Mouse (Mus musculus) embryonic facial prominence, embryonic 14.5 days (tissue): ENCODE measurements around the gene Inpp5e. TPM values are rescaled to one million over a fixed set of nuclear protein-coding genes. Genes with fewer than 3 reads are reported as not detected.

Source experiments
- ATAC-seq: fragments of 200-750 bp; cut with Nextera tagmentation; 2 replicates; pipeline ENCODE4 v1.8.0; 2017; ENCODE audit warnings: low read depth, moderate number of reproducible peaks, moderate TSS enrichment
- DNase-seq: peaks from one replicate; pipeline ENCODE4 v3.0.0-alpha.2; 2015; ENCODE audit warnings: low spot score
- H3K27ac ChIP-seq: fragments of 300-500 bp; sonication (generic); replicated peaks from 2 replicates; pipeline ENCODE4 v1.5.1; 2014; ENCODE audit warnings: low read depth, mild to moderate bottlenecking, low read length, moderate library complexity
- H3K27me3 ChIP-seq: fragments of 300-500 bp; sonication (generic); replicated peaks from 2 replicates; pipeline ENCODE4 v1.6.1; 2014; ENCODE audit warnings: low read length; ENCODE audit not compliant: control insufficient read depth, insufficient read depth
- H3K36me3 ChIP-seq: fragments of 300-500 bp; sonication (generic); 2 replicates; pipeline ENCODE4 v1.6.1; 2014; ENCODE audit warnings: low read length, mixed read lengths; ENCODE audit not compliant: control insufficient read depth, insufficient read depth
- H3K4me1 ChIP-seq: fragments of 300-500 bp; sonication (generic); 2 replicates; pipeline ENCODE4 v1.6.1; 2014; ENCODE audit warnings: antibody characterized with exemption, low read length; ENCODE audit not compliant: control insufficient read depth, insufficient read depth
- H3K4me2 ChIP-seq: fragments of 300-500 bp; sonication (generic); 2 replicates; pipeline ENCODE4 v1.6.1; 2014; ENCODE audit warnings: low read depth, mild to moderate bottlenecking, low read length, moderate library complexity, mixed read lengths
- H3K4me3 ChIP-seq: fragments of 300-500 bp; sonication (generic); 2 replicates; pipeline ENCODE4 v1.5.1; 2014; ENCODE audit warnings: low read depth, mild to moderate bottlenecking, low read length
- H3K9ac ChIP-seq: fragments of 300-500 bp; sonication (generic); 2 replicates; pipeline ENCODE4 v1.6.1; 2014; ENCODE audit warnings: low read depth, mild to moderate bottlenecking, low read length, moderate library complexity, mixed read lengths
- H3K9me3 ChIP-seq: fragments of 300-500 bp; sonication (generic); 2 replicates; pipeline ENCODE4 v1.6.1; 2016; ENCODE audit warnings: low read length; ENCODE audit not compliant: control insufficient read depth
- WGBS: fragments of 180-500 bp; shearing (Covaris S2); extraction: QIAGEN DNeasy Blood & Tissue Kit; methylation state at CpG from one replicate; pipeline ENCODE4 v1.1.7; 2014; 5-methylcytosine and 5-hydroxymethylcytosine counted together
- polyA plus RNA-seq: library from polyadenylated mRNA; unstranded; fragments of >200 nt; fragmentation: Nextera tagmentation; extraction: Ambion mirVana; gene quantifications from 2 replicates; pipeline ENCODE4 v1.2.1, GENCODE M21; 2014

Gene Inpp5e
- polyA plus RNA-seq, 1 experiment from 2014 or later: 17.8 TPM

DNA sequence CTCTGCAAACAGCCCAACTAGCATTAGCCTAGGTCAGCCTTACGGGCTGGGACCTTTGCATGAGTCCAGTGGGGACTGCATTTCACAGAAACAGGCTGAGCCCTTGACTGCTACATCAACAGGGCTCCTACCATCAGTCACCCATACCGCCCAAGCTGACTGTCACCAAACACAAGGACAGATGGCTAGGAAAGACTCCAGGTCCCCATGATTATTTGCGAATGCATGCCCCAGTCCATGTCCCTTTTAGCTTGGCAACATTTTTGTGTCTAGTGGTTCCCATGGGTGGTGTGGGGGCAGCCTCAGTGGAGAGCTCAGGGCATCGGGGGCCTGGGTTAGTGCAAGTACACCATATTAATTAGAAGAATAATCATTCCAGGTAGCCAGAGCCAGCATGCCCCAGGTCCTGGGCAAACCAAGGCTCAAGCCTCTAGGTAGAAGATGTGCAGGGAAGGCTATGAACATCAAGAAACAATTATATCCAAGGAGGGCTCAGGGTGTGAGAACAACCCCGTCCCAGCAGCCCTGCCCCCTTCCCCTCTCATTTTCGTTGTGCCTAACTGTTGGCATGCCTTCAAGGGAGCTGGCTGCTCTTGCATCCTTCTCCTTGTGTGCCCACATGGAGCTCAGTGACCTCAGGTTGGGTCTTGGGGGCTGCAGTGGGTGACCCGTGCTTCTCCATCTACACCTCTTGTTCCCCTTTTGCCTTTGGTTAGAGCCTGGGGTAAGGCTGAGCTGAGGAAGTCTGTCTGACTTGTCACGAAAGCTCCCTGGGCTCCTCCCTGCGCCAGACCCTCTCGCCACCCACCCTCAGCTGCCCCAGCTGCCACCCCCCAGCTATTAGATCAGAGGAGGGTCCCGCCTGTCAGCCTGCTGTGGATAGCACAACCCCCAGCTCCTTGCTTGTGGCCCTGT lies 55.7 kb downstream of the Inpp5e start:
- Histone ChIP-seq H3K27ac (no peak overlapping the region), H3K9ac (peak overlapping the region; percentile 96; the same call in 1 of the 2 replicates), H3K27me3 (no peaks in the 10 kb centered on the region), H3K9me3 (no peaks in the 10 kb centered on the region), H3K36me3 (peaks cover 20% of the 10 kb centered on the region; the same call in 1 of the 2 replicates), H3K4me3 (peak overlapping the region; percentile 90; the same call in 1 of the 2 replicates), H3K4me1 (peaks cover 12% of the 10 kb centered on the region; the same call in 1 of the 2 replicates), H3K4me2 (peak overlapping the region; percentile 98)
- ATAC-seq (no peak), DNase-seq (no peak)
- 85% methylated on average over 11 of the region's 11 CpGs for WGBS

GRCm38 (mm10) chr2:26352291-26352910 lies 56.6 kb downstream of the Inpp5e start:
- peak overlapping the region; percentile 90 for H3K4me3 ChIP-seq
- H3K9ac ChIP-seq: peak overlapping the region; percentile 96
- peak overlapping the region; percentile 24; the same call in 1 of the 2 replicates for H3K27ac ChIP-seq
- peaks cover 29% of the 10 kb centered on the region; the same call in 1 of the 2 replicates for H3K36me3 ChIP-seq
- WGBS: 2% methylated on average over 34 of the region's 36 CpGs
- no peaks in the 10 kb centered on the region for H3K27me3 ChIP-seq
- peaks cover 12% of the 10 kb centered on the region; the same call in 1 of the 2 replicates for H3K4me1 ChIP-seq
- no peaks in the 10 kb centered on the region for H3K9me3 ChIP-seq
- peak overlapping the region; percentile 98 for H3K4me2 ChIP-seq
- ATAC-seq (peak; percentile 20; the same call in 1 of the 2 replicates), DNase-seq (no peak)

DNA sequence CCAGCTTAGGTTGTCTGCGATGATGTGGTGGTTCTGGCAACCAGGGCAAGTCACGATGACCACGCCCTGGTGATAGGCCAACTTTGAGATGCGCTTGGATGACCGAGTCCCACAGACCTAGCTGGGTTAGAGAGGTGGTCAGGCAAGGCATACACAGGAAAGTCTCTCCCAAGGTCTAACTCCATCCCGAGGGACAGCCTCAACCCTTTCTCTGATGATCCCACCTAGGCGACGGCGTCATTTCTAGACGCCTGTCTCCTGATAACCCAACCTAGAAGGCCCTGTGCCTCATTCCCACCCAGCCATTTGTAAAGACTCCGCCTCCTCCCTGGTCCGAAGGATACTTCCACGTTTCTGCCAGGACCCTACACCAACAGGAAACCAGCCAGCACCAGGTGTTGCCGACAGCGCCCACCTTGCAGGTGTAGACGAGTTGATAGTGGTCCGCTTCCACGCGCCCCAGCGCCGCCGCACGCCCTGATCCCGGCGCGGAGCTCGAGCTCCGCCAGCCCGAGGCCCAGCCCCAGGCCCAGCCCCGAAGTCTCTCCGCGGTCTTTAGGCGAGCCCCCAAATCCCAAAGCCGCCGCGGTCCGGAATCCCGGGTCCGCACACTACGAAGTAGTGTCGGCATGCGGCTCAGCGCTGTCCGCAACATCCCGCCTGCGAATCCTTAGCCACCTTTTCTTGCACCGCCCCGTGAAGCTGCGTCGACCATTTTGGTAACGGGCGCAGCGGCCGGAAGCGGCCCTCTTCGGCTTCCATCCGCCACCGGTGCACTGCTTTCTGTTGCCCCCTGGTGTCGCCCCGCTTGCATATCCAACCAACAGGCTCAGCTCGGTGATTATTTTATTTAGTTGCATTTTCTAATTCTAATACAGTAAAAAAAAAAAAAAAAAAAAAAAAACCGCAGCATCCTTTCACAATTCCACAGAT lies 57.4 kb downstream of the Inpp5e start, which contains the start of gene Dnlz:
Gene Dnlz, minus strand, starts transcription at position 753 of the 933 bp plus-strand sequence.
- Histone ChIP-seq H3K4me1 (peaks cover 12% of the 10 kb centered on the region; the same call in 1 of the 2 replicates), H3K36me3 (peaks cover 37% of the 10 kb centered on the region), H3K27me3 (no peaks in the 10 kb centered on the region), H3K9ac (peak within 1 kb of the TSS; percentile 96), H3K4me2 (peak within 1 kb of the TSS; percentile 98), H3K27ac (peak within 1 kb of the TSS; percentile 90), H3K9me3 (no peaks in the 10 kb centered on the region), H3K4me3 (peak within 1 kb of the TSS; percentile 90)
- ATAC-seq (peak; percentile 86), DNase-seq (peak; percentile 97)
- WGBS: 4% methylated on average over 35 of the region's 62 CpGs

DNA sequence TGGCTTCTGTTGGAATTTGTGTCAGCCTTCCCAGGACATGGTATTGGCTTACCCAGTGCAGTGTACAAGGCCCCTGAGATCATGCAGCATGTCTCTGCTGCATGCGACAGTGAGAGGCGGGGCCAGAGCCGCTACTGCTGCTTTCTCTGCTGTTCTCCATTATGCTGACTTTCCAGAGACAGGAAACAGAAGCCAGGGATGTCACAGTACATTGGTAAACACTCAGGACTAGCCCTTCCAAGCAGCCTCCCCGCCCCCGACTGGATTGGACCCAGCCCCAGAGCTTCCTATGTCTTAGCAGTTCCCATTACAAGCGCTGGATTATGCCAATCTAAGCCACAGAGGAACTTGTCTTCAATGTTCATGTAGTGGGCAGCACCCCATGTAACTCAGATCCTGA lies 60.8 kb downstream of the Inpp5e start:
- no peak for ATAC-seq
- Histone ChIP-seq H3K4me1 (peaks cover 12% of the 10 kb centered on the region; the same call in 1 of the 2 replicates), H3K9ac (no peak overlapping the region), H3K4me3 (no peak overlapping the region), H3K27me3 (no peaks in the 10 kb centered on the region), H3K9me3 (no peaks in the 10 kb centered on the region), H3K4me2 (no peak overlapping the region), H3K36me3 (peaks cover 71% of the 10 kb centered on the region), H3K27ac (no peak overlapping the region; the same call in 1 of the 2 replicates)
- DNase-seq: peak; percentile 53
- WGBS: 52% methylated on average over 6 of the region's 6 CpGs

Other genes starting within 250 kb of the Inpp5e start
- gene Lhx3, start 200.9 kb downstream of the Inpp5e start, polyA plus RNA-seq: 1.2 and 1.4 TPM in 2 replicates
- gene Qsox2, start 171.7 kb downstream of the Inpp5e start, polyA plus RNA-seq: 17.2 and 18.4 TPM in 2 replicates
- 0.17 and 0.28 TPM in 2 replicates for gene Ccdc187, start 114.6 kb downstream of the Inpp5e start, polyA plus RNA-seq
- 29.3 and 33.8 TPM in 2 replicates for gene Gpsm1, start 93.7 kb downstream of the Inpp5e start, polyA plus RNA-seq
- 24.2 and 27.6 TPM in 2 replicates for gene Dnlz, start 57.1 kb downstream of the Inpp5e start, polyA plus RNA-seq
- gene Card9, start 48.3 kb downstream of the Inpp5e start, polyA plus RNA-seq: 1.3 and 2.1 TPM in 2 replicates
- gene Snapc4, start 28.6 kb downstream of the Inpp5e start, polyA plus RNA-seq: 20.2 and 22.9 TPM in 2 replicates
- gene Entr1, start 19.9 kb downstream of the Inpp5e start, polyA plus RNA-seq: 102 and 109 TPM in 2 replicates
- 71.9 and 72.3 TPM in 2 replicates for gene Pmpca, start 19.9 kb downstream of the Inpp5e start, polyA plus RNA-seq
- gene Sec16a, start 36.0 kb upstream of the Inpp5e start, polyA plus RNA-seq: 38.6 and 42.0 TPM in 2 replicates
- 29.9 and 35.8 TPM in 2 replicates for gene Notch1, start 107.5 kb upstream of the Inpp5e start, polyA plus RNA-seq
- gene Egfl7, start 170.8 kb upstream of the Inpp5e start, polyA plus RNA-seq: 110 and 119 TPM in 2 replicates
- not detected in 2 replicates for gene Gm20532, start 177.4 kb upstream of the Inpp5e start, polyA plus RNA-seq
- 25.1 and 26.7 TPM in 2 replicates for gene Agpat2, start 195.2 kb upstream of the Inpp5e start, polyA plus RNA-seq
- gene Fam69b, start 219.3 kb upstream of the Inpp5e start, polyA plus RNA-seq: 31.1 and 40.1 TPM in 2 replicates